7 mouse cellular contexts compared by ENCODE assay signal in the genomic region with DNA sequence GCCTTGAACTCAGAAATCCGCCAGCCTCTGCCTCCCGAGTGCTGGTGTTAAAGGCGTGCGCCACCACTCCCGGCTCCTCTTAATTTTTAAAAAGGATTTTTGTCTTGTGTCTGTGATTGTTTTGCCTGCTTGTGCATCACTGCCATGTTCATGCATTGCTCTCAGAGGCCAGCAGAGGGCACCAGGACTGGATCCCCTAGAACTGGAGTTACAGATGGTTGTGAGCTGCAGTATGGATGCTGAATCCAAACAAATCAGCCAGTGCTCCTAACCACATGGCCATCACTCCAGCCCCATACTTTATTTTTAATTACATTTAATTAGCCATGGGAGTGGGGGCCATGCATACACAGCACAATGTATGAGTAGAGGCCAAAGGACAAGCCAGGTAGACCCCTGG. TPM values are rescaled to one million over a fixed set of nuclear protein-coding genes. Genes with fewer than 3 reads are reported as not detected.
A peak's percentile ranks its signal among the peaks of the same experiment; 100 is the strongest.
DNase-seq lines count a peak whose midpoint lies in the region; ATAC-seq and TF ChIP-seq lines count a peak whose summit lies in the region.

No protein-coding gene starts in this region.

- H3K36me3 ChIP-seq in kidney, embryonic 16.5 days (ENCODE audit: insufficient read depth, low read length) = no peaks in the 10 kb centered on the region
- no peaks in the 10 kb centered on the region for H3K36me3 ChIP-seq in MEL (ENCODE audit: control insufficient read depth in 1 of 2, insufficient read depth in 2 of 2, low read length in 2 of 2)

- no peak overlapping the region for H3K4me3 ChIP-seq in kidney, embryonic 16.5 days (ENCODE audit: low read length)
- H3K4me3 ChIP-seq in MEL (ENCODE audit: control insufficient read depth in 1 of 2, insufficient read depth in 1 of 2, low read depth in 2 of 2, low read length in 2 of 2) = no peak overlapping the region
- H3K4me3 ChIP-seq in bone marrow macrophage, adult 2 months (ENCODE audit: insufficient read depth, low read length) = no peak overlapping the region

- 65% methylated on average over 5 of the region's 5 CpGs for WGBS in kidney, embryonic 16.5 days

- no peak overlapping the region for H3K4me2 ChIP-seq in kidney, embryonic 16.5 days (replicated peaks; ENCODE audit: low read depth, low read length)

- TF ChIP-seq POLR2A in MEL (IDR thresholded peaks at IDR 0.05; ENCODE audit: control insufficient read depth in 1 of 2, insufficient read depth in 1 of 2, low read depth in 1 of 2, low read length in 2 of 2, poor library complexity in 1 of 2) = no peak
- TF ChIP-seq POLR2A in bone marrow macrophage, adult 2 months (IDR thresholded peaks at IDR 0.05; ENCODE audit: borderline replicate concordance, low read depth, low read length) = no peak

- H3K9ac ChIP-seq in kidney, embryonic 16.5 days (replicated peaks; ENCODE audit: low read length) = no peak overlapping the region
- no peak overlapping the region for H3K9ac ChIP-seq in MEL (ENCODE audit: control insufficient read depth, low read depth, low read length, poor library complexity, severe bottlenecking)

- TF ChIP-seq EP300 in MEL (IDR thresholded peaks at IDR 0.05; ENCODE audit: low read depth in 1 of 2, low read length in 2 of 2) = no peak

- DNase-seq in kidney, adult 18-20 months = peak; percentile 64
- DNase-seq in MEL (ENCODE audit: low read depth, low spot score) = peak; percentile 77
- DNase-seq in heart, postnatal 14 days = peak; percentile 54 to 70
- DNase-seq in left cerebral cortex, postnatal 25 days (ENCODE audit: low spot score in 2 of 2) = peak; percentile 34 to 68
- peak; percentile 13 to 31 for DNase-seq in natural killer cell, adult 2 months (ENCODE audit: low spot score in 2 of 2)

- H3K9me3 ChIP-seq in kidney, embryonic 16.5 days (ENCODE audit: low read length) = peaks cover 9% of the 10 kb centered on the region; the same call in 1 of the 2 replicates
- H3K9me3 ChIP-seq in MEL (replicated peaks; ENCODE audit: insufficient read depth, low read length) = no peaks in the 10 kb centered on the region

- intact Hi-C loops in heart, postnatal 14 days (cut with DNase I) = loop anchor here (1.0 kb wide), 1 partner anchor 280 kb away; no protein-coding TSS in a partner anchor
- intact Hi-C loops in left cerebral cortex, postnatal 25 days (cut with DNase I) = no loop called here

- H3K4me1 ChIP-seq in kidney, embryonic 16.5 days (ENCODE audit: insufficient read depth, low read length) = no peaks in the 10 kb centered on the region
- H3K4me1 ChIP-seq in MEL (ENCODE audit: control insufficient read depth in 1 of 2, insufficient read depth in 2 of 2, low read length in 2 of 2) = no peaks in the 10 kb centered on the region; a peak in 2 of 4 replicates
- no peaks in the 10 kb centered on the region for H3K4me1 ChIP-seq in bone marrow macrophage, adult 2 months (ENCODE audit: control insufficient read depth, insufficient read depth, low read length)

- TF ChIP-seq RAD21 in MEL (IDR thresholded peaks at IDR 0.05; ENCODE audit: low read depth, low read length) = peak; percentile 63

- TF ChIP-seq CTCF in MEL (IDR thresholded peaks at IDR 0.05 in 2 of 3, conservative IDR thresholded peaks at IDR 0.05 in 1 of 3; ENCODE audit: control insufficient read depth in 1 of 3, insufficient read depth in 1 of 3, low read depth in 2 of 3, low read length in 3 of 3, poor library complexity in 1 of 3, severe bottlenecking in 1 of 3) = peak; percentile 81 to 84 (median 83)
- peak; percentile 46; the same call in 1 of the 2 replicates for TF ChIP-seq CTCF in bone marrow macrophage, adult 2 months (IDR thresholded peaks at IDR 0.05; ENCODE audit: low read depth, low read length)

- no peak overlapping the region for H3K27ac ChIP-seq in kidney, embryonic 16.5 days (ENCODE audit: low read length)
- no peak overlapping the region for H3K27ac ChIP-seq in MEL (ENCODE audit: control insufficient read depth, low read depth, low read length)
- no peak overlapping the region for H3K27ac ChIP-seq in bone marrow macrophage, adult 2 months (ENCODE audit: insufficient read depth, low read depth, low read length)

- ATAC-seq in kidney, embryonic 16.5 days (ENCODE audit: low FRiP score, low TSS enrichment) = no peak

- H3K79me2 ChIP-seq in MEL (ENCODE audit: control insufficient read depth, insufficient read depth, low read length, poor library complexity) = no peaks in the 10 kb centered on the region

- H3K27me3 ChIP-seq in kidney, embryonic 16.5 days (ENCODE audit: insufficient read depth, low read length) = no peaks in the 10 kb centered on the region
- H3K27me3 ChIP-seq in MEL (ENCODE audit: control insufficient read depth in 1 of 2, insufficient read depth in 2 of 2, low read length in 2 of 2) = no peaks in the 10 kb centered on the region

TF ChIP-seq in MEL, 35 proteins besides CTCF, POLR2A, EP300 and RAD21:
- TF ChIP-seq ZC3H11A (IDR thresholded peaks at IDR 0.05; ENCODE audit: low read depth, low read length) (peak; percentile 48; the same call in 1 of the 2 replicates), E2F4 (IDR thresholded peaks at IDR 0.05; ENCODE audit: borderline replicate concordance, low read depth, low read length) (no peak), MXI1 (IDR thresholded peaks at IDR 0.05; ENCODE audit: low read depth, low read length) (no peak), NELFE (IDR thresholded peaks at IDR 0.05; ENCODE audit: low read depth, low read length) (no peak), SMC3 (IDR thresholded peaks at IDR 0.05; ENCODE audit: low read depth, low read length) (peak; percentile 89), SIN3A (IDR thresholded peaks at IDR 0.05; ENCODE audit: low read length) (no peak), MAX (IDR thresholded peaks at IDR 0.05; ENCODE audit: low read length) (no peak), USF1 (IDR thresholded peaks at IDR 0.05; ENCODE audit: low read depth, low read length) (no peak)

RNA-seq across cellular contexts. Expression of a gene that starts 6.4 kb away (rescaled TPM):
- not detected in 2 replicates for polyA plus RNA-seq in kidney, embryonic 16.5 days (2015; fragmentation: Nextera tagmentation; extraction: Ambion mirVana)
- 0.13 and 0.15 TPM in 2 replicates for total RNA-seq in MEL (2012; rRNA removed)
- under 1 TPM in 1 of 2 experiments, not detected in 1; 0.10 TPM for polyA plus RNA-seq in MEL (2012; ENCODE audit: insufficient read depth in 1 of 2, insufficient read length in 2 of 2, low read depth in 1 of 2, low replicate concordance in 2 of 2, missing spikeins in 1 of 2)
- polyA plus RNA-seq in bone marrow macrophage, adult 2 months (2012; ENCODE audit: insufficient read depth, insufficient read length, missing spikeins) = not detected in 2 replicates
- total RNA-seq in heart, postnatal 14 days (2021) = under 1 TPM; 0.15 to 0.57 TPM
- total RNA-seq in left cerebral cortex, postnatal 25 days (2021) = not detected

RNA-seq across cellular contexts. Expression of a gene that starts 12.7 kb away (rescaled TPM):
- 15.3 and 18.0 TPM in 2 replicates for polyA plus RNA-seq in kidney, embryonic 16.5 days (2015; fragmentation: Nextera tagmentation; extraction: Ambion mirVana)
- total RNA-seq in MEL (2012; rRNA removed) = 30.7 and 34.1 TPM in 2 replicates
- polyA plus RNA-seq in MEL (2012; ENCODE audit: insufficient read depth in 1 of 2, insufficient read length in 2 of 2, low read depth in 1 of 2, low replicate concordance in 2 of 2, missing spikeins in 1 of 2) = 10 to 100 TPM; 36.4 to 51.3 TPM
- 24.8 and 27.3 TPM in 2 replicates for polyA plus RNA-seq in bone marrow macrophage, adult 2 months (2012; ENCODE audit: insufficient read depth, insufficient read length, missing spikeins)
- 10 to 100 TPM; 39.5 to 48.6 TPM for total RNA-seq in heart, postnatal 14 days (2021)
- 10 to 100 TPM; 20.0 to 20.3 TPM for total RNA-seq in left cerebral cortex, postnatal 25 days (2021)

RNA-seq across cellular contexts. Expression of a gene that starts 13.4 kb away (rescaled TPM):
- polyA plus RNA-seq in kidney, embryonic 16.5 days (2015; fragmentation: Nextera tagmentation; extraction: Ambion mirVana) = 50.2 and 61.3 TPM in 2 replicates
- total RNA-seq in MEL (2012; rRNA removed) = 38.1 and 39.6 TPM in 2 replicates
- polyA plus RNA-seq in MEL (2012; ENCODE audit: insufficient read depth in 1 of 2, insufficient read length in 2 of 2, low read depth in 1 of 2, low replicate concordance in 2 of 2, missing spikeins in 1 of 2) = 10 to 100 TPM in 1 of 2 experiments, not detected in 1; 57.0 TPM
- polyA plus RNA-seq in bone marrow macrophage, adult 2 months (2012; ENCODE audit: insufficient read depth, insufficient read length, missing spikeins) = 37.8 and 59.7 TPM in 2 replicates
- total RNA-seq in heart, postnatal 14 days (2021) = 10 to 100 TPM; 30.7 to 31.2 TPM
- total RNA-seq in left cerebral cortex, postnatal 25 days (2021) = 10 to 100 TPM; 51.1 to 56.9 TPM

RNA-seq across cellular contexts. Expression of a gene that starts 13.6 kb away (rescaled TPM):
- polyA plus RNA-seq in kidney, embryonic 16.5 days (2015; fragmentation: Nextera tagmentation; extraction: Ambion mirVana) = 7.5 and 7.6 TPM in 2 replicates
- 4.0 TPM in 2 replicates for total RNA-seq in MEL (2012; rRNA removed)
- polyA plus RNA-seq in MEL (2012; ENCODE audit: insufficient read depth in 1 of 2, insufficient read length in 2 of 2, low read depth in 1 of 2, low replicate concordance in 2 of 2, missing spikeins in 1 of 2) = 1 to 10 TPM in 1 of 2 experiments, not detected in 1; 2.6 TPM
- polyA plus RNA-seq in bone marrow macrophage, adult 2 months (2012; ENCODE audit: insufficient read depth, insufficient read length, missing spikeins) = 2.0 and 2.7 TPM in 2 replicates
- 1 to 10 TPM; 3.1 to 3.6 TPM for total RNA-seq in heart, postnatal 14 days (2021)
- 1 to 10 TPM; 3.8 to 4.4 TPM for total RNA-seq in left cerebral cortex, postnatal 25 days (2021)

RNA-seq across cellular contexts. Expression of a gene that starts 15.0 kb away (rescaled TPM):
- 2.6 TPM in 1 of 2 replicates, not detected in the other for polyA plus RNA-seq in kidney, embryonic 16.5 days (2015; fragmentation: Nextera tagmentation; extraction: Ambion mirVana)
- total RNA-seq in MEL (2012; rRNA removed) = not detected in 2 replicates
- polyA plus RNA-seq in MEL (2012; ENCODE audit: insufficient read depth in 1 of 2, insufficient read length in 2 of 2, low read depth in 1 of 2, low replicate concordance in 2 of 2, missing spikeins in 1 of 2) = under 1 TPM in 1 of 2 experiments, not detected in 1; 0.70 TPM
- polyA plus RNA-seq in bone marrow macrophage, adult 2 months (2012; ENCODE audit: insufficient read depth, insufficient read length, missing spikeins) = 8.3 and 9.2 TPM in 2 replicates
- total RNA-seq in heart, postnatal 14 days (2021) = not detected
- total RNA-seq in left cerebral cortex, postnatal 25 days (2021) = not detected

Comparison
In these comparisons a context has a peak if more than half of its experiments do, and no peak if none do; other contexts are left out.
1. DNase-seq: peak in every context shown above with its lines; median percentile 77 in MEL; 64 in kidney, adult 18-20 months; 62 in heart, postnatal 14 days; 51 in left cerebral cortex, postnatal 25 days; 22 in natural killer cell, adult 2 months.